Mouse (Mus musculus) olfactory bulb, adult 2 months (tissue): Measurements from ENCODE around the gene Glt1d1. TPM values are rescaled to one million over a fixed set of nuclear protein-coding genes. Genes with fewer than 3 reads are reported as not detected.

Experiments
- H3K27ac ChIP-seq: fragments of 200-500 bp; 2 replicates; pipeline ENCODE4 v1.5.1; 2012; ENCODE audit warnings: low read depth, low read length; ENCODE audit not compliant: insufficient read depth
- H3K4me1 ChIP-seq: fragments of 200-500 bp; 2 replicates; pipeline ENCODE4 v1.6.1; 2012; ENCODE audit warnings: low read length; ENCODE audit not compliant: control insufficient read depth, insufficient read depth
- H3K4me3 ChIP-seq: fragments of 200-500 bp; 2 replicates; pipeline ENCODE4 v1.5.1; 2012; ENCODE audit warnings: mild to moderate bottlenecking, low read depth, low read length, moderate library complexity; ENCODE audit not compliant: insufficient read depth
- CTCF ChIP-seq: fragments of 200-500 bp; IDR thresholded peaks from 2 replicates; pipeline ENCODE4 v1.5.1; 2012; ENCODE audit warnings: low read depth, mild to moderate bottlenecking, low read length, moderate library complexity; ENCODE audit not compliant: insufficient read depth
- POLR2A ChIP-seq: fragments of 200-500 bp; IDR thresholded peaks from 2 replicates; pipeline ENCODE4 v1.6.1; 2012; ENCODE audit warnings: mild to moderate bottlenecking, low read depth, low read length, moderate library complexity; ENCODE audit not compliant: insufficient read depth
- WGBS: fragments of 180-500 bp; shearing (Covaris S2); methylation state at CpG from one replicate; pipeline ENCODE4 v1.1.7; 2018; 5-methylcytosine and 5-hydroxymethylcytosine counted together
- polyA plus RNA-seq: library from polyadenylated mRNA; stranded (reverse); fragments of >200 nt; gene quantifications from 2 replicates; pipeline ENCODE4 v1.2.4, GENCODE M21; 2012; ENCODE audit warnings: low replicate concordance; ENCODE audit not compliant: missing spikeins, insufficient read depth, insufficient read length

Glt1d1 gene
- polyA plus RNA-seq, 1 experiment: not detected

- peaks cover 3% of the 10 kb centered on the region; the same call in 1 of the 2 replicates for H3K4me1 ChIP-seq
- WGBS: 95% methylated on average over 13 of the region's 13 CpGs
- H3K27ac ChIP-seq: no peak overlapping the region
- TF ChIP-seq CTCF (no peak), POLR2A (no peak)
- H3K4me3 ChIP-seq: no peak overlapping the region
Observed at GRCm38 (mm10) chr5:127639635-127640034, 7.6 kb downstream of the Glt1d1 start.

- WGBS: 94% methylated on average over 3 of the region's 3 CpGs
- TF ChIP-seq CTCF: no peak
- TF ChIP-seq POLR2A: no peak
- no peak overlapping the region for H3K4me3 ChIP-seq
- H3K4me1 ChIP-seq: peaks cover 3% of the 10 kb centered on the region; the same call in 1 of the 2 replicates
- H3K27ac ChIP-seq: no peak overlapping the region
Observed at GRCm38 (mm10) chr5:127640359-127640758, 8.3 kb downstream of the Glt1d1 start.

DNA sequence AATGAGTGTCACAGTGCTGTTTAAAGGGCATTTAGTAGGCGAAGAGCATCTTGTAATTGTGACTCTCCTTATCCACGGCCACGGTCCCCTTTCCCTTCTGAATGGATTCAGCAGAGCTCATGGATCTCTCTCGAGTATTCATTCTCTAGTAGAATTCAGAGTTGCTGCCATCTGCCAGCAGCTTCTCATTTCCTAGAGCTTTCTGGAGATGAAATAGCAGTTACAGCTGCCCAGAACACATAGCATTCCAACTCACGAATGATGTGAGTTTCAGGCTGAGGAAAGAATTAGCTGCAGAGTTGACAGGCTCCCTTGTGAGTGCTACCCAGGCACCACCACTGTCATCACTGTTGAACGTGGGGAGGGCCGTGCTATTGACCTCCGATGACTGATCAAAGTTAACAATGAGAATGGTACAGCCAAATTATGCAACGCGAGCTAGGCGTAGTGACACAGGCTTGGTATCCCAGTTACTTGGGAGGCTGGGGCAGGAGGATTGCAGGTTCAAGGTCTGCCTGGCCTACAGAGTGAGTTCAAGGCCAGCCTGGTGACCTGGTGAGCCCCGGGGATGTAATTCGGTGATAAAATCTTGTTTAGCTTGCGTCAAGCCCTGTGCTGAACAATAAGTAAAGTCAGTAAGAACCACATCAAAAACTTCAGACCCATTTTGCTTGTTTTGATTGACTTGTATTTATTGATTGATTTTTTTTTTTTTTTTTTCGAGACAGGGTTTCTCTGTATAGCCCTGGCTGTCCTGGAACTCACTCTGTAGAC lies 9.3 kb downstream of the Glt1d1 start:
- TF ChIP-seq POLR2A (no peak), CTCF (no peak)
- Histone ChIP-seq H3K4me3 (no peak overlapping the region), H3K27ac (no peak overlapping the region), H3K4me1 (peaks cover 3% of the 10 kb centered on the region; the same call in 1 of the 2 replicates)
- 93% methylated on average over 15 of the region's 15 CpGs for WGBS

DNA sequence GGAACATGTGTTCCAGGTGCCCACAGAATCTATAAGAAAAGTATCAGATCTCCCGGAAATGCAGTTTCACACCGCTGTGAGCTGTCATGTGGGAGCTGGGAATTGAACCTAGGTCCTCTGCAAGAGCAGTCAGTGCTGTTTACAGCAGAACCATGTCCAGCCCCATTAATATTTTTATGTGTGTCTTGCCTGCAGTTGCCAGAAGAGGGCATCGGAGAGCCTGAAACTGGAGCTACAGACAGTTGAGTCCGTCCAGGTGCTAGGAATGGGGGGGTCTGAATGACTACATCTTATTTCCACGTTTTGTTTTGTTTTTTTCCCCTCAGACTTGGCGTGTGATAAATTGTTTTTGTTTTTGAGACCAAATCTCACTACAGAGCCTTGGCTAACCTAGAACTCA lies 16.0 kb downstream of the Glt1d1 start:
- H3K4me3 ChIP-seq: no peak overlapping the region
- WGBS: 71% methylated on average over 6 of the region's 6 CpGs
- no peak overlapping the region for H3K27ac ChIP-seq
- TF ChIP-seq CTCF (no peak), POLR2A (no peak)
- H3K4me1 ChIP-seq: no peaks in the 10 kb centered on the region

GRCm38 (mm10) chr5:127649077-127649476 lies 17.0 kb downstream of the Glt1d1 start:
- Histone ChIP-seq H3K4me3 (no peak overlapping the region), H3K4me1 (no peaks in the 10 kb centered on the region), H3K27ac (no peak overlapping the region)
- TF ChIP-seq CTCF: no peak
- TF ChIP-seq POLR2A: no peak

DNA sequence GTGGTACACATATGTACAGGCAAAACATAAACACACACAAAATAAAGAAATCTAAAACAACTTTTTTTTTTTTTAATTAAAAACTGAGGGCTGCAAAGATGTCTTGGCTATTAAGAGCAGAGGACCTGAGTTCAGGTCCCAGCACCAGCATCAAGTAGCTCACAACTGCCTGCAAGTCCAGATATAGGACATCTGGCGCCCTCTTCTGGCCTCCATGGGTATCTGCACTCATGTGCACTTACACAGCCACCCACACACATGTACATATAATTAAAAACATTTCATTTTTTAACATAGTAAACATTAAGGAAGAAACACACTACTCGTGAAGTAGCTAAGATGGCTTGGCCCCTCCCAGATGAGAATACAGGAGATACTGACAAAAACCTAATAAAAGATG lies 26.2 kb downstream of the Glt1d1 start:
- 91% methylated on average over 2 of the region's 2 CpGs for WGBS
- H3K4me1 ChIP-seq: no peaks in the 10 kb centered on the region
- TF ChIP-seq CTCF: no peak
- no peak for TF ChIP-seq POLR2A
- no peak overlapping the region for H3K27ac ChIP-seq
- H3K4me3 ChIP-seq: no peak overlapping the region

GRCm38 (mm10) chr5:127659312-127659711 lies 27.2 kb downstream of the Glt1d1 start:
- TF ChIP-seq POLR2A (no peak), CTCF (no peak)
- Histone ChIP-seq H3K4me1 (no peaks in the 10 kb centered on the region), H3K27ac (no peak overlapping the region), H3K4me3 (no peak overlapping the region)
- WGBS: 90% methylated on average over 3 of the region's 3 CpGs

- TF ChIP-seq CTCF: no peak
- TF ChIP-seq POLR2A: no peak
- Histone ChIP-seq H3K4me1 (no peaks in the 10 kb centered on the region), H3K4me3 (no peak overlapping the region), H3K27ac (no peak overlapping the region)
- 61% methylated on average over 5 of the region's 5 CpGs for WGBS
Observed at GRCm38 (mm10) chr5:127660267-127660666, 28.2 kb downstream of the Glt1d1 start.

DNA sequence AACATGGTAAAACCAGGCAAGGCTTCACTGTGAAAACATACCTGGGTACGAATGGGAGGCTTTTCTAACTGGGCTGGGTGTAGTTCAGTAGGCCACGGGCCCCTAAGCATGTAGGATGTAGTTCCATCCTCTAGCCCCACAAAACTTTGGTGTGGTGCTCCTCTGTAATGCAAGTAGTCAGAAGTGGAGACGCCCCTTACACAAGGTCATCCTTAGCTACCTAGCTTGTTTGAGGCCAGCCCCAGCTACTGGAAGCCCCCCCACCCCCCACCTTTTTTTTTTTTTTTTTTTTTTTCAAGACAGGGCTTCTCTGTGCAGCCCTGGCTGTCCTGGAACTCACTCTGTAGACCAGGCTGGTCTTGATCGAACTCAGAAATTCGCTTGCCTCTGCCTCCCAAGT lies 28.9 kb downstream of the Glt1d1 start:
- H3K4me1 ChIP-seq: no peaks in the 10 kb centered on the region
- no peak overlapping the region for H3K27ac ChIP-seq
- TF ChIP-seq CTCF (no peak), POLR2A (no peak)
- no peak overlapping the region for H3K4me3 ChIP-seq
- WGBS: 93% methylated on average over 5 of the region's 5 CpGs

DNA sequence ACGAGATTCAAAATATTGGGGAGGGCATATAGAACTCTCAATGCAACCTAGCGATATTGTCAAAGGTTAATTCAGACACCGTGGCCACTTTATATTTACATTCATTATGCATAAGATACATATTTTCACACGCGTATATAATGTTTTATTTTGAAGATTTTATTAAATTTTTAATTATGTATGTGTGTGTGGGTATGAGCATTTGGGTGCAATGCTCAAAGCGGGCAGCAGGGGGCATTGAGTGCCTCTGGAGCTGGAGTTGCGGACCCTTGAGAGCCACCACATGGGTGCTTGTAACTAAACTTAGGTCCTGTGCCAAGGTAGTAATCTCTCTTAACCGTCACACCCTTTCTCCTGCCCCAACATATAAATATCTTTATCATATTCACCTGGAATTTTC lies 41.9 kb downstream of the Glt1d1 start:
- TF ChIP-seq CTCF (no peak), POLR2A (no peak)
- 94% methylated on average over 8 of the region's 8 CpGs for WGBS

More for the DNA sequence above, 41.9 kb downstream of the Glt1d1 start:
- Histone ChIP-seq H3K4me3 (no peak overlapping the region), H3K27ac (no peak overlapping the region), H3K4me1 (peaks cover 8% of the 10 kb centered on the region)
